Mouse (Mus musculus) ZHBTc4 (cell line): ENCODE data around the gene Xrcc4.

ENCODE experiments used
- DNase-seq: peaks from one replicate; pipeline ENCODE4 v3.0.0-alpha.2; 2011; ENCODE audit warnings: low read depth, low spot score

Xrcc4 gene

GRCm38 (mm10) chr13:89944354-89944753 is 145.1 kb downstream of the Xrcc4 start:
- no peak for DNase-seq

- DNase-seq, result no peak
These were observed 159.9 kb downstream of the Xrcc4 start for GRCm38 (mm10) chr13:89929477-89929876.

- DNase-seq, result no peak
These were observed 170.5 kb downstream of the Xrcc4 start for GRCm38 (mm10) chr13:89918814-89919481.

- no peak for DNase-seq
These were observed 175.1 kb downstream of the Xrcc4 start for GRCm38 (mm10) chr13:89914332-89914731.

GRCm38 (mm10) chr13:89913891-89914290 is 175.5 kb downstream of the Xrcc4 start:
- no peak for DNase-seq

GRCm38 (mm10) chr13:89906120-89906519 is 183.3 kb downstream of the Xrcc4 start:
- DNase-seq, result no peak

- no peak for DNase-seq
These were observed 190.3 kb downstream of the Xrcc4 start for GRCm38 (mm10) chr13:89899066-89899465.

GRCm38 (mm10) chr13:89892140-89892539 is 197.3 kb downstream of the Xrcc4 start:
- DNase-seq, result no peak

GRCm38 (mm10) chr13:89890159-89890558 is 199.2 kb downstream of the Xrcc4 start:
- no peak for DNase-seq

GRCm38 (mm10) chr13:89889074-89889473 is 200.3 kb downstream of the Xrcc4 start:
- DNase-seq, result no peak

GRCm38 (mm10) chr13:89883523-89883922 is 205.9 kb downstream of the Xrcc4 start:
- DNase-seq, result no peak

GRCm38 (mm10) chr13:89881281-89881680 is 208.1 kb downstream of the Xrcc4 start:
- no peak for DNase-seq

GRCm38 (mm10) chr13:89878832-89879468 is 210.5 kb downstream of the Xrcc4 start:
- no peak for DNase-seq

GRCm38 (mm10) chr13:89875499-89875898 is 213.9 kb downstream of the Xrcc4 start:
- DNase-seq, result no peak

GRCm38 (mm10) chr13:89872725-89873124 is 216.7 kb downstream of the Xrcc4 start:
- no peak for DNase-seq

- no peak for DNase-seq
These were observed 235.3 kb downstream of the Xrcc4 start for GRCm38 (mm10) chr13:89854139-89854538.

GRCm38 (mm10) chr13:89850746-89851145 is 238.7 kb downstream of the Xrcc4 start:
- DNase-seq, result no peak

- DNase-seq, result no peak
These were observed 239.5 kb downstream of the Xrcc4 start for GRCm38 (mm10) chr13:89849955-89850354.

- DNase-seq, result no peak
These were observed 250.8 kb downstream of the Xrcc4 start for GRCm38 (mm10) chr13:89838635-89839034.

GRCm38 (mm10) chr13:89834485-89834884 is 254.9 kb downstream of the Xrcc4 start:
- no peak for DNase-seq

GRCm38 (mm10) chr13:89833053-89833670 is 256.2 kb downstream of the Xrcc4 start:
- DNase-seq, result no peak

- DNase-seq, result peak; percentile 78
These were observed 260.9 kb downstream of the Xrcc4 start for GRCm38 (mm10) chr13:89828429-89828970.

- no peak for DNase-seq
These were observed 261.6 kb downstream of the Xrcc4 start for GRCm38 (mm10) chr13:89827838-89828237.
